Mouse (Mus musculus) spleen, postnatal 4 days (tissue): ENCODE measurements around the gene Nbeal1.
A peak's percentile ranks its signal among the peaks of the same experiment; 100 is the strongest.
"Not testable (repeated sequence)": the region's sequence is repeated elsewhere in the genome, so short reads cannot be mapped to it uniquely, and the experiment has no call there.

Experiments used
- DNase-seq, 2 experiments: peaks; one replicate each; pipeline ENCODE4 v3.0.0; 2022; ENCODE audit warnings: low spot score in 2 of 2

Nbeal1 gene

GRCm38 (mm10) chr1:60179932-60180783 is at the start of gene Nbeal1:
Gene Nbeal1, plus strand, starts transcription at chr1:60180599.
- peak; percentile 98 to 99 for DNase-seq

- DNase-seq: no peak
Measured at GRCm38 (mm10) chr1:60137346-60137745, 43.1 kb upstream of the Nbeal1 start.

- DNase-seq: no peak
Measured at GRCm38 (mm10) chr1:60152700-60153099, 27.7 kb upstream of the Nbeal1 start.

- DNase-seq: no peak
Measured at GRCm38 (mm10) chr1:60156651-60157050, 23.7 kb upstream of the Nbeal1 start.

- DNase-seq: no peak
Measured at GRCm38 (mm10) chr1:60158411-60158810, 22.0 kb upstream of the Nbeal1 start.

- DNase-seq: no peak
Measured at GRCm38 (mm10) chr1:60163676-60164075, 16.7 kb upstream of the Nbeal1 start.

- no peak for DNase-seq
Measured at GRCm38 (mm10) chr1:60169626-60170025, 10.8 kb upstream of the Nbeal1 start.

- no peak for DNase-seq
Measured at GRCm38 (mm10) chr1:60170251-60170650, 10.1 kb upstream of the Nbeal1 start.

- DNase-seq: no peak
Measured at GRCm38 (mm10) chr1:60173119-60173518, 7.3 kb upstream of the Nbeal1 start.

- not testable (repeated sequence) for DNase-seq
Measured at GRCm38 (mm10) chr1:60177814-60178213, 2.6 kb upstream of the Nbeal1 start.

GRCm38 (mm10) chr1:60179376-60179775 is 1.0 kb upstream of the Nbeal1 start:
- no peak for DNase-seq

- DNase-seq: no peak
Measured at GRCm38 (mm10) chr1:60180784-60181221, 404 bp downstream of the Nbeal1 start.

GRCm38 (mm10) chr1:60188454-60188853 is 8.1 kb downstream of the Nbeal1 start:
- no peak for DNase-seq

- no peak for DNase-seq
Measured at GRCm38 (mm10) chr1:60196813-60197212, 16.4 kb downstream of the Nbeal1 start.

GRCm38 (mm10) chr1:60199006-60199405 is 18.6 kb downstream of the Nbeal1 start:
- no peak for DNase-seq

- DNase-seq: no peak
Measured at GRCm38 (mm10) chr1:60236261-60236660, 55.9 kb downstream of the Nbeal1 start.

GRCm38 (mm10) chr1:60240430-60240829 is 60.0 kb downstream of the Nbeal1 start:
- no peak for DNase-seq

GRCm38 (mm10) chr1:60268113-60268512 is 87.7 kb downstream of the Nbeal1 start:
- no peak for DNase-seq

GRCm38 (mm10) chr1:60269314-60269713 is 88.9 kb downstream of the Nbeal1 start:
- DNase-seq: no peak

- DNase-seq: no peak
Measured at GRCm38 (mm10) chr1:60272471-60272870, 92.1 kb downstream of the Nbeal1 start.

- no peak for DNase-seq
Measured at GRCm38 (mm10) chr1:60293921-60294320, 113.5 kb downstream of the Nbeal1 start.

- peak; percentile 84 to 92 for DNase-seq
Measured at GRCm38 (mm10) chr1:60342808-60343629, 162.6 kb downstream of the Nbeal1 start, which contains the start of gene Cyp20a1. Gene Cyp20a1, plus strand, starts transcription at chr1:60343323.
